Mouse (Mus musculus): Measurements from ENCODE around the gene Pllp.

Gene Pllp

DNA sequence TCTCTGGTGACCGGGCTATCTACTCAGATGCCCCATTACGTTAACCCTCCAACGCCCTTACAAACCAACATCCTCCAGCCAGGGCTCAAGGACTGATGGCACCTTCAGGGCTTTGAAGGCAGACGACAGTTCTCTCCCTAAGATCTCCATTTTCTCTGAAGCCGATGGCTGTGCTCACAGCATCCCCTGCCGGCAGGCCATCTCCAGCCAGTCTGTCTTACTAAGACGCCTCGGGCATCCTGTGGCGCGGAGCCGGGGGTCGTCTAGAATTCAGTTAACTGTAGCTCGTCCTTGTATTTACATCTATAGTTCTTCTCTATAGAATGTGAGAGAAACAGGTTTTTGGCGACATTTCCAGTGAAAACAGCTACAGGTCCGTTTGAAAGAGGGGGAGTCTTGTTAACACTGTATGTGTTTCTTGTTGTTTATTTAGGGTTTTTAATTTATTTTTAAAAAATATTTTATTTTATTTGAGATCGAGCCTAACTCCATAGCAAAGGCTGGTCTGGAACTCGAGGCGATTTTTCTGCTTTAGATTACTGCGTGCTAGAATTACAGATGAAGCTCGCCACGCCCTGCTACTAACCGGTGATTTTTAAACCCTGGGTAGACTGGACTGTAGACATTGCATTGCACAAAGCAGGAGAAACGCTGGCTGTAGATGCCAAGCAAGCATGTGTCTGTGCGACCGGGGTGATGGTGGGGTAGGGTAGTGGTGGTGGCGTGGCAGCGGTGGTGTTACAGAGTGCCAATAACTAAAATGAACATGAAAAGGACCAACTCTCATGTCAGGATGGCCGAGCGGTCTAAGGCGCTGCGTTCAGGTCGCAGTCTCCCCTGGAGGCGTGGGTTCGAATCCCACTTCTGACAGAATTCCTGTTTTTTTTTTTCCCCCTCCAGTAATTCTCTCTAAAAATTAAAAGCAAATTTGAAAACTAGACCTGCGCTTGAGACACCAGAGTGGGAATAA lies 7.1 kb upstream of the Pllp start:
- DNase-seq, result peak; percentile 71

DNA sequence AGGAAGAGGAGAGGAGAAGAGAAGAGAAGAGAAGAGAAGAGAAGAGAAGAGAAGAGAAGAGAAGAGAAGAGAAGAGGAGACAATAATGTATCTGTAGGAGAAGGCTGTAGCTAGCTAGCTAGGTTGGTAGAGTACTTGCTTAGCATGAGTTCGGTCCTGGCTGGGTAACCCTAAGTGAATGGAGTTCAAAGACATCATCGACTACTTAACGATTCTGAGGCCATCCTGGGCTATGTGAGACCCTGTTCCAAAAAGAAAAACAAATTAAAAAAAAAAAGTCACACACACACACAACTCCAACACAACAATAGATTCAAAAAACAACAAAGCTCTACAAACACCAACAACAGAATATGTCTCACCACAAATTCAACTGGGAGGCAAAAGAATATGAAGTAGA lies 6.1 kb upstream of the Pllp start:
- DNase-seq, result no peak

DNA sequence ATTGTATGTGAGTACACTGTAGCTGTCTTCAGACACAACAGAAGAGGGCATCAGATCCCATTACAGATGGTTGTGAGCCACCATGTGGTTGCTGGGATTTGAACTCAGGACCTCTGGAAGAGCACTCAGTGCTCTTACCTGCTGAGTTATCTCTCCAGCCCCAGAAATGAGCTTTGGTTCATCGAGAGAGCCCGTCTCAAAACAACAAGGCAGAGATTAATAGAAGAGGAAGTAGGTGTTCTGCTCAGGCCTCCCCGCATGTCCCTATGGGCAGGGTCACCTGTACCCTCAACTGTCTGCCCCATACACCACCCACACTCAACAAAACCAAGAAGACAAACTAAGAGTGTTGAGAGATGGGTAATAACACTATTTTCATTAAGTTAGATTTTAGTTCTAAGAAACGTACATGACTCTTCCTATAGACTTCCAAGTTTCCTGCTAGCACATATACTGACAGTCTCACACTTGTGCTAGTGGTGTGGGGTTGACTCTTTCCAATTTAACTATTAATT lies 4.4 kb upstream of the Pllp start:
- no peak for DNase-seq

DNA sequence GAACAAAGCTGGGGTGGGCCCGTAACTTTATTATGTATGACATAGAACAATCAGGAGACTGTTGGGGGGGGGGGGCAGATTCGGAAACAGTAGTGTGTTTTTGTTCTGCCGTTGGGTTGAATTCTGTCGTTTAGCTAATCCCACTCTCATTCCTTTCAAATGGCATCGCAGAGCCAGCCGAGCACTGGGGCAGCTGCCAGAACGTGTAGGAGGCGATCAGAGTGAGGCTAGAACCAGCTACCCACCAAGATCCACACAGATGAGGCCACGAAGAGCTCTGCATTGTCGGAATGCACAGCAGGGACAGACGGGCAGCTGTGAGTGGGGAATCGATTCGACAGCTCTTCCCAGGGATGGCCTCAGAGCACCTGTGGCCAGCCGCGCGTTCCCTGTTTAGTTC lies 3.3 kb upstream of the Pllp start:
- no peak for DNase-seq

DNA sequence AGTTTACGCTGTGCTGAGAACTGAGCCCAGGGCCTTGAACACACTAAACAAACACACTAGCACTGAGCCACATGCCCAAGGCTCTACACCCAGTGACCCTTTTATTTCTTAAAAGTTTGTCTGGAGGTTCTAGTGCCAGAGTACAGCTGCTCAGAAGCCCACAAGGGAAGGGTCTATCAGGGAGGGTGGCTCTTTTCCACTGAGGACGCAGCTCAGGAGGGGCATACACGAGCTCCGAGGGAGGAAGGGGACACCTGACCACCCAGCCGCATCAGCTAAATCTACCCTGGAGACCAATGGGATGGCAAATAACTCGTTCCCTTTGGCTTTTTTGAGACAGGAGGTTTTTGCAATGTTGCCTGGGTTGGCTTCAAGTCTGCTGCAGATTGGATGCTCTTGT lies 1.9 kb upstream of the Pllp start:
- DNase-seq, result no peak

DNA sequence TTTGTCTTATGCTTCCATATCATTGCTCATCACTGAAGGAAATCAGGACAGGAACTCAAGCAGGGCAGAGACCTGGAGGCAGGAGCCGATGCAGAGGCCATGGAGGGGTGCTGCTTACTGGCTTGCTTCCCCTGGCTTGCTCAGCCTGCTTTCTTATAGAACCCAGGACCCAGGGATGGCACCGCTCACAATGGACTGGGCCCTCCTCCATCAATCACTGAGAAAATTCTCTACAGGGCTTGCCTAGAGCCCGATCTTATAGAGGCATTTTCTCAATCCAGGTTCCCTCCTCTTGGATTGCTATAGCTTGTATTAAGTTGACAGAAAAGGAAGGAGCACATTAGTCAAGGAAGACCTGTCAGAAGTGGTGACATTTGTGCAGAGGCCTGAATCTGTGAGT lies 488 bp upstream of the Pllp start:
- DNase-seq, result no peak

DNA sequence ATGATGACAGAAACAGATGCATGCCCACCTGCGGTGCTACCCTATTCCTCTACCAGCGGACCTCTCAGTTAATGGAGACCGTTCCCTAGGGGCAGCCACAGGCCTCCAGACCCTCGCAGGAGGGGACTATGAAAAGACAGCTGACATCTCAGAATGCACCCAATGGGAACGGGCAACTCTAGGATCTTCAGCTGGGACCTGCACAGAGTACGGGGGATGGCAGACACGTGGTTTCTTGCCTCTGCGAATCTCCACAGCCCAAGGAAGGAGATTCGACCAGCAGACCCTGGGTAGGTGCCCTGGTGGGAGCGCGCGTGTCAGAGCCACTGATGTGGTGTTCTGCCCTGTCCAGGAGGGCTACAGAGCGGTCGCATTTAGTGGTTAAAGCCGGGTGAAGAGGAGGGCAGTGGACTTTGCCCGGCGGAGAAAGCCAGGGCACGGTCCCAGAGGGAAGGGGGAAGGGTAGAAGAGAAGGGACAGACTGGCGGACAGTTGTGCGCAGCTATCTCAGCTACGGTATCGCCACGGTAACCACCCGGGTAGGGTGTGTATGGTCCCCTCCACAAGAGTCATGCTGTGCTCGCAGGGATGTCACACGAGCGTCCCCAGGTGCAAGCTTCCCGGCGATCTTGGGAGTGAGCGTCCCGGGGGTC lies 611 bp downstream of the Pllp start:
- DNase-seq, result no peak

DNA sequence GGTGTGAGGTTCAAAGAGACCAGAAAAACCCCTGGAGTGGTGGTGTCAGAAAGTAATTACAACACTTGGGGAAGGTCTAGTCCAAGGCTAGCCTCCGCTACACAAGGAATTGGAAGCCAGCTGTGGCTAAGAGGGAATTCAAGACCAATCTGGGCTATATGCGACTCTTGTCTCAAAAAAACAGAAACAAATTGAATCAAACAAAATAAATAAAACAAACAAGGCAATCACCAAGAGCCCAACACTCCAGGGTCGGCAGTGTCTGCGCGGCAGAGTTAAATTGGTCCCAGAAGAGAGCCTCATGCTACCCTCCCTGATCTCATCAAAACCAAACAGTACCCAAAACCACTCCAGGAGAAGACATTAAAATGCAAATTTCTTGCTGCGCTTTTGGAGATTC lies 1.4 kb downstream of the Pllp start:
- DNase-seq, result no peak

DNA sequence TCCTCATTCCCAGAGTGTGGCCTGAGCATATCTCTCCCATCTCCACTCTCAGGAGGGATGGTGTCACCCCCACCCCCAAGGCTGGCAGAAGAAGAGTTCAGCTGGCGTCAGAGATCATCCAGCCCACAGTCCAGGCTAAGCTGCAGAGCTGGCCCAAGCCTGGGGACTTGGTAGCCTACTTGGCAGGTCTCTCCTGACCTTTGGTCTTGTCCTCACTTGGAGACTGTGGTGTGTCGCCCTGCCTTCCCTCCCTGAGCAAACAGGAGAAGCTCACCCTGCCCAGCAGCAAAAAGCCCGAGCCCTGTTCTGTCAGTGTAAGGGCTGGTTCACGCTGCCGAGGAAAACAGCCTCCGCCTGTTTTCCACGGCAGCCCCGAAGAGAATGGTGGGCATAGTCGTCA lies 10.1 kb downstream of the Pllp start:
- no peak for DNase-seq

DNA sequence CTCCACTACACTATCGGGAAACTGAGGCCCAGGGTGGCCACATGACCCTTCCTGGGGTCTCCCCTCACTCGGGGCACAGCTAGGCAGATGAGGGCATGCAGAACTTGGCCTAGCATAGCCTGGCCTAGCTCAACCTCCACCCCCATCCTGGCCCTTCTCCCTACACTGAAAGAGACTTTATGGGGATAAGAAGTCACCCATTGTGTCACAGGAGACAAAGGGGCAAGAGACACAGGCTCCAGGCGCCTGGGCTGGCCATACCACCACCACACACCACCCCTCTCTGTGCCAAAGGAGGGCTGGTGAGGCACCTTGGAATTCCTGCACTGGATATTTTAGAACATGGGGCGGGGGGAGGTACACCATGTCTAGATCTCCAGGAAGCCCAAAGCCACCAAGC lies 11.8 kb downstream of the Pllp start:
- DNase-seq, result no peak

DNA sequence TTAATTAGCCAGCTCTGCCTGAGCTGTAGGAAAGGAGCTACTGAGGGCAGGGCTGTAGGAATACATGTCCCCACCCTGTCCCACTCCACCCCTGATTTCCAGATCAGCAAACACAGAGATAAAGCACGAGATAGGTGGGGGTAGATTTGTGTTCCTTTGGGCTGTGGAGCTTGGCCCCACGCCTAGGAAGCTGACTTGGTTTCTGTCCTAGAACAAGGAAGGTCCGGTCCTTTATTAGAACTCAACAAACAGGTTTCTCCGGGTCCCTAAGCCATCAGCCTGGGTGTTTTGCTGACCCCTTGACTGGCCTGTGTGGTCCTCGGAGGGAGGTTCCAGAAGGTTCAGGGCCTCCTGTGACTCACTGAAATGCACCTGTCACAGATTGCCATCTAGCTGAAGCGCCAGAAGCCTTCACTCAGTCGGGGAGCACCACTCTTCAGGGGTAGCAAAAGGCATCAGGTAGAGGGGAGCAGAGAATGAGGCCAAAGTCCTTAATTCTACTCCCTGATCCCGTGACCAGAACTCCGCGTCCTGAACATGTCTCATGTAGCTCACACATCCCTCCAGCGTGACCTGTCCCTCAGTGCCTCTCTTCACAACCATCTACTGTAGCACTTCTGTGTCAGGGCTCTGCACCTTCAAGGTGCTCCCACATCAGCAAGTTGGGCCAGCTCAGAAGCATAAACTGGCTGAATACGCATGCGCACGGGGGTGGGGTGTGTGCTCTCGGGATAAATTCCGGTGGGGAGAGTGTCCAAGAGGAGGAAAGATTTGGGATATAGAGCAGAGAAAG lies 13.2 kb downstream of the Pllp start:
- DNase-seq, result no peak

DNA sequence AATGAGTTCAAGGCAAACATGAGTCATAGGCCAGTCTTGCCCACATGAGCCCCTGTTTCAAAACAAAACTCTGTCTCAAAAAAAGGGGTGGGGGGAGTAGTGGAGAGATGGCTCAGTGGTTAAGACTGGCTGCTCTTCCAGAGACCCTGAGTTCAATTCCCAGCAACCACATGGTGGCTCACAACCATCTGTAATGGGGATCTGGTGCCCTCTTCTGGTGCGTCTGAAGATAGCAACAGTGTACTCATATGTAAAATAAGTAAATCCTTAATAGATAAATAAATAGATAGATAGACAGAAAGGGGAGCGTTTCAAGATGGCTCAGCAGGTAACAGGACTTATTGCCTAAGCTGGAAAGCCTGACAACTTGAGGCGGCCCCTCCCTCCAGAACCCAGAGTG lies 15.7 kb downstream of the Pllp start:
- no peak for DNase-seq

DNA sequence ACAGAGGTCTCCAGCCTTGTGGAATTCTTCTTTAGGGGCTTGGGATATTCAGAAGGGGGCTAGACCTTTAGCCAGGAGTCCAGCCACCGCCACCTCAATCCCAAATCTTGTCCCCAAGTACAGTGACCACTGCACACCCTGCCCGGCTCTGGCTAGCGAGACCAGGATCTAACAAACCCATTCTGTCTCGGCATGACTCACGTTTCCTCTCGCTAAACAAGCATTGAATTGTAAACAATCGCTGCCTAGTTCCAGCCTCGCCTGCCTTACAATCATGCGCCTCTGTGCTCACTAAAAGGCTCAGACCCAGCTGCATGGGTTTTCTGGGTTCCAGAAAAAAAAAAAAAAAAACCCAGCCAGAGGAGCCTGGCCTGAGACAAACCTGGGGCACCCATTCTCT lies 17.5 kb downstream of the Pllp start:
- no peak for DNase-seq

DNA sequence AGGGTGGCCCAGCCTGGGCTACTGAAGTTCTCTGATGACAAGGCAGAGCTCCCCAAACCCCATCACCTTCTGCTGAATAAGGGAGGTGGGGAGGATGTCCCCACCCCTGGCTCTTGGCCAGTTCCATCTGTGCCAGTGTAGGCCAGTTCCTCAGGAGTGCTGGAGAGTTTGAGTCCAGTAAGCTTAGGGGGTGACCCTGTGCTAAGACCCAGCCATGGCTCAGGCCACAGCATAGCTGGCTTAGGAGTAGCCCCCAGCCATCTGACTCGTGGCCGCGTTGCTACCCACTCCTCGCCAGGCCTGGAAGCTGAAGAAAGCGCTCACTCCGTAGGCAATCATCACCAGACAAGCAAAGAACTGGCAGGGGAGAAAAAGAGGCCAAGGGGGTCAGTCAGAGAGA lies 20.2 kb downstream of the Pllp start:
- DNase-seq, result no peak

DNA sequence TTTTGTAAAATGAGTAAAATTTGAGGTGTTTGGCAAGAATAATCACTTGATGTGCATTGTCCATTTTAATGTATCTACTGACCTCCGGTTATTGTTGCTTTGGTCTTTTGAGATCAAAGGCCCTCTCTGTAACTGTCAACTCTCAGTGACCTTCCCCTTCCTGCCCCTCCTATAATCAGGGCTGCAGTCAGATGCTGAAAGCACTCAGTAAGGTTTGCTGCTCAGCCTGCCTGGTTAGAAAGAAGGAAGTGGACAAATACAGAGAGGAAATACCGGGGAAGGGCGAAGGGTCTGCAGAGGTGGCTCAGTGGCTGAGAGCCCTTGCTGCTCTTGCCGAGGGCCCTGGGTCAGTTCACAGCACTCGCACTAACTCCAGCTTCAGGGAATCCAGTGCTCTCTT lies 21.7 kb downstream of the Pllp start:
- no peak for DNase-seq

DNA sequence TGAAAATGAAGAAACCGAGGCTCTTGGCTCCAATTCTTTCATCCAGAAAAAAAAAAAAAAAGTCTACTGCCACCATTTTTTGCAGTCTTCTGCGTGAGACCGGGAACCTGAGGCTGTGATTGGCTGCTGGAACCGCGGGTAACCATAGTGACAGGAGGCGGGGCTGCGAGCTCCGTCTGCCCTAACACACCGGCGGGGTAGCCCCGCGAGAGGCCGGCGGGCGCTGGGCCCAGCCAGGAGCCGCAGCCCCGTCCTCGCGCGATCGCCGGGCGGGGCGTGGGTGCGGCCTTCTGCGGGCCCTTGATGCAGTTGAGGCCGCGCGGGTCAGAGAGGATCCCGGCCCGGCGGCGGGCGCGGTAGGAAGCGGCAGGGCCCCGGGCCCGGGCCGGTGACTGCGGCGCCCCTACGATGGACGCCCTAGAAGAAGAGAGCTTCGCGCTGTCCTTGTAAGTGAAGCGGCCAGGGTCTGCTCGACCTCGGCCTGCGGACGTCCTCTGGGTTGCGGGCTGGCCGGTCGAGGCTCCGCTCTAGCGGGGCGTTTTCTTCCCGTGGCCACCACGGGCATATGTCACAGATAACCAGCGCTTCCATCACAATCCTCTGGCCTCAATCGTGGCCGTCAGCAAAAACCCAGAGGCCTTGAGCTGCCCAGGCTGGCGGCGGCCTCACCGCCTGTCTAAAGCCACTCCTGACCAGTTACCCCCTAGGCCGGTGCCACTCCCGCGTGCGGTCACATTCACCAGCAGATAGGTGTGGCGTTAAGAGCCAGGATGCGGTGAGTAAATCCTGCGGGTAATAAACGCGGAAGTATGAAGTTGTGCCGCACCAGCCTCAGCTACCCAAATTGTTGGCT lies 29.4 kb downstream of the Pllp start, which contains the start of gene Arl2bp:
TSS of gene Arl2bp (plus strand) at position 145 of the 853 bp plus-strand sequence.
- DNase-seq, result peak; percentile 95

DNA sequence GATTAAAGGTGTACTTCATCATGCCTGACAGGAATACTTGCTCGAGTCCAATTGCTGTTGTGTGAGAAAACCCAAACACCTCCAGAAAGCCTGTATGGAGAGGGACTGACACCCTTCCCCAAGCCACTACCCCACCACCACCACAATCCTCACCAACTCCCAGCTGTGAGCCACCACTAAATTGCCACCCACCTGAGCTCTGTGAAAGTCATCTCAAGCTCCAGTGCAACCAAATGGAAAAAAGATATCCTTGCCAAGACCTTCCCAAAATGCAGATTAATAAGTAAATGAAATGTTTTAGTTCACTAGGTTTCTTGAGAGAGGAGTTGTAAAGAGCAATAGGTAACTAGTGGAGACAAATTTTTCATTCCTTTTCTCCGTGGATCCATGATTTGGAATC lies 31.4 kb downstream of the Pllp start:
- DNase-seq, result no peak

DNA sequence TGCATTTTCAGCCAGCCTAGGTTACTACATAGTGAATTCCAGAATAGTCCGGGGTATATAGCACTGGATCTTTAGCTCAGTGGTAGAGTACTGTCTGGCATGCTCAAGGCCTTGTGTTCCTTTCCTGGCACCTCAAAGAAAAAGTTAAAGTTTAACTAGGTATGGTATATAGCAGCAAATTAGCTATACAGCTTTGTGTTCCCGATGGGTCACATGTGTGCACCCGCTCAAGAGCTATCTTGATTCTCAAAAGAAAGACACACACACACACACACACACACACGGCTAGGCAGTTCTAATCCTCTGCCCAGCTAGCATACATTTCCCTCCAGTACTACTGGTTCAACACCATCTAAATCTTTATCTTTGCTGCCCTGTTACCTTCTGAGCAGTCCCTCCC lies 35.7 kb downstream of the Pllp start:
- DNase-seq, result no peak

DNA sequence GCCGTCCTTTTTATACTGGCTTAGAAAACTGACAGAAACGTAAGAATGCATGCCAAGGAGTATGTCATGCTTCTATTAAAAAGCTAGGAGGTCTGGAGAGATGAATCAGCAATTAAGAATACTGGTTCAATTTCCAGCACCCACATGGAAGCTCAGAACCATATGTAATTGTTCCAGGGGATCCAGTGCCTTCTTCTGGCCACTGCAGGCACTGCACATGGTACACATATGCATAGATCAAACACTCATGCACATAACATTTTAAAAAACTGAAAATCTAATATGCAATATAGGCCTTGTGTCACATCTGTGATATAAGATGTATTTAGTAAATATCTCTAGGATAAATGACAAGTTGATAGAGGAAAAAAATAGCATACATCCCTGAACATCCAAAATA lies 38.0 kb downstream of the Pllp start:
- no peak for DNase-seq

DNA sequence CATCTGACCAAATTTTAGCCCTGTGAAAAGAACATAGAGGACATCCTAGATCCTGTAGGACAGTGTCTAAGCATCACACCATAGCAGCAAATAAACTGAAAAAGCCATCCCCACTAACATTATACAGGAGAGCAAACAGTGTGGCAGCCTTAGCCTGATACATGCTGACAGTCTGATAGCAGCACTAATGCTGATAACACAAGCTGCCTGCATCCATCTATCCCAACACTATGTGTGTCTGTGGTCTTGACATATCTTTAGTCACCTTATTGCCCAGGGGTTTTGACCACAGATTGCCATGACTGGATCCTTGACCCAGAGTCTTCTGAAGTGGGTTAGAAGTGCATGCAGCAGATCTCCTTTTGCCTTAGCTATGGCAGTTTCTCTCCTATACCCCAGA lies 41.1 kb downstream of the Pllp start:
- no peak for DNase-seq

DNA sequence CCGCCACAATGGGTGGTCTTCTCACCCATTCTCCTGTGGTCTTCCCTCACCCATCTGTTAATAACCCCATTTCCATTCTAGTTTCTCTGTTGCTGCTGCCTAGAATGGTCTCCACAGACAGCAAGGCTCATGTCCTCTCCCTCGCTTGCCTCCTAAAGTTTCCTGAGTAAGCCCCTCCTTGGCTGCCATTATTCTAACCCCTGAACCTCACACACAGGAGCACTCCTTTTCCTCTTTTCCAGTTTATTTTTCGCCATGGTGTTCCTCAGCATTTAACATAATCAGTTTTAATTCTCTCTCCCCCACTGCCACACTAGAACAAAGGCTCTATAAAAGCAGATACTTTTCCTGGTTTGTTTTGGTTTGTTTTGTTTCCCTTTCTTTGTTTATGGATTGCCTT lies 43.1 kb downstream of the Pllp start:
- no peak for DNase-seq

DNA sequence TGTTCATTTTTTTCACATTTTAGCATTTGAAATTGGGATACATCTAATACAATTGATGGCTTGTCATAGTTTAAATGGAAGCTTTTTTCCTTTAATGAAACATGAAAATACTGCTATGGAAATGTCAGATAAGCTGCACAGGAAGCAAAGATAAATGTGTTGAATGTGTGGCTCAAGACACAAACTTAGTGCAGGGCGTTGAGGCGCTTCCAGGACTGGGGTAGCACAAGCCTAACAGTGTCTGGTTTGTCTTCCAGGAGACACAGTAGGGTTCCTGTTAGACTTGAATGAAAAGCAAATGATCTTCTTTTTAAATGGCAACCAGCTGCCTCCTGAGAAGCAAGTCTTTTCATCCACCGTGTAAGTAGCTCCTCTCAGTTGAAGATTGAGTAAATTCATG lies 46.6 kb downstream of the Pllp start:
- DNase-seq, result no peak
